Mouse (Mus musculus) embryonic fibroblast, embryonic 13.5 days (primary cell): ENCODE data around the gene Cstf2t. TPM values are rescaled to one million over a fixed set of nuclear protein-coding genes. Genes with fewer than 3 reads are reported as not detected.

ENCODE experiments used
- H3K27ac ChIP-seq: 2 replicates; pipeline ENCODE4 v1.5.1; 2012; ENCODE audit warnings: low read length, control low read depth, inconsistent platforms; ENCODE audit not compliant: insufficient read depth
- H3K4me1 ChIP-seq: 2 replicates; pipeline ENCODE4 v1.6.1; 2011; ENCODE audit warnings: low read length; ENCODE audit not compliant: control insufficient read depth, insufficient read depth
- H3K4me3 ChIP-seq: 2 replicates; pipeline ENCODE4 v1.5.1; 2011; ENCODE audit warnings: mild to moderate bottlenecking, control low read depth, low read length; ENCODE audit not compliant: insufficient read depth
- CTCF ChIP-seq: IDR thresholded peaks from 2 replicates; pipeline ENCODE4 v1.5.1; 2011; ENCODE audit warnings: mild to moderate bottlenecking, control low read depth, low read length, moderate library complexity, borderline replicate concordance; ENCODE audit not compliant: insufficient read depth
- POLR2A ChIP-seq: IDR thresholded peaks from 2 replicates; pipeline ENCODE4 v1.6.1; 2011; ENCODE audit warnings: low read depth, mild to moderate bottlenecking, control low read depth, low read length, moderate library complexity
- polyA plus RNA-seq: library from polyadenylated mRNA; stranded (reverse); fragments of >200 nt; gene quantifications from 2 replicates; pipeline ENCODE4 v1.2.4, GENCODE M21; 2011; ENCODE audit warnings: low read depth; ENCODE audit not compliant: missing spikeins, insufficient read length

Gene Cstf2t
- polyA plus RNA-seq, 1 experiment, result 28.4 TPM

GRCm38 (mm10) chr19:31078241-31078640 is 4.4 kb upstream of the Cstf2t start:
- H3K27ac ChIP-seq, result peak overlapping the region; percentile 16; the same call in 1 of the 2 replicates
- TF ChIP-seq CTCF, result no peak
- TF ChIP-seq POLR2A, result no peak
- H3K4me3 ChIP-seq, result no peak overlapping the region
- no peaks in the 10 kb centered on the region; the same call in 1 of the 2 replicates for H3K4me1 ChIP-seq

GRCm38 (mm10) chr19:31082226-31082625 is 411 bp upstream of the Cstf2t start:
- H3K4me1 ChIP-seq, result peaks cover 4% of the 10 kb centered on the region; the same call in 1 of the 2 replicates
- H3K27ac ChIP-seq, result no peak overlapping the region
- peak overlapping the region; percentile 29 for H3K4me3 ChIP-seq
- no peak for TF ChIP-seq POLR2A
- no peak for TF ChIP-seq CTCF

GRCm38 (mm10) chr19:31083761-31084160 is 1.1 kb downstream of the Cstf2t start:
- H3K4me1 ChIP-seq, result 0 out of 2 replicates have a peak, but pooled peaks cover 4% of the 10 kb centered on the region
- H3K27ac ChIP-seq, result no peak overlapping the region
- peak overlapping the region; percentile 55 for H3K4me3 ChIP-seq
- TF ChIP-seq POLR2A, result no peak
- TF ChIP-seq CTCF, result no peak

- H3K27ac ChIP-seq, result no peak overlapping the region
- TF ChIP-seq POLR2A (no peak), CTCF (no peak)
- H3K4me1 ChIP-seq, result no peaks in the 10 kb centered on the region
- no peak overlapping the region for H3K4me3 ChIP-seq
Observed at GRCm38 (mm10) chr19:31097857-31098256, 15.2 kb downstream of the Cstf2t start.

GRCm38 (mm10) chr19:31099369-31099768 is 16.7 kb downstream of the Cstf2t start:
- Histone ChIP-seq H3K4me1 (no peaks in the 10 kb centered on the region), H3K27ac (no peak overlapping the region), H3K4me3 (no peak overlapping the region)
- TF ChIP-seq CTCF, result no peak
- TF ChIP-seq POLR2A, result no peak

GRCm38 (mm10) chr19:31104764-31105163 is 22.1 kb downstream of the Cstf2t start:
- no peak for TF ChIP-seq CTCF
- no peak for TF ChIP-seq POLR2A
- Histone ChIP-seq H3K4me1 (no peaks in the 10 kb centered on the region), H3K27ac (no peak overlapping the region), H3K4me3 (no peak overlapping the region)

- TF ChIP-seq CTCF, result no peak
- no peak for TF ChIP-seq POLR2A
- Histone ChIP-seq H3K27ac (no peak overlapping the region), H3K4me3 (no peak overlapping the region), H3K4me1 (no peaks in the 10 kb centered on the region)
Observed at GRCm38 (mm10) chr19:31106036-31106435, 23.4 kb downstream of the Cstf2t start.

GRCm38 (mm10) chr19:31106835-31107554 is 24.4 kb downstream of the Cstf2t start:
- Histone ChIP-seq H3K27ac (no peak overlapping the region), H3K4me3 (no peak overlapping the region), H3K4me1 (no peaks in the 10 kb centered on the region)
- TF ChIP-seq CTCF (no peak), POLR2A (no peak)

GRCm38 (mm10) chr19:31114690-31115089 is 32.1 kb downstream of the Cstf2t start:
- peaks cover 6% of the 10 kb centered on the region; the same call in 1 of the 2 replicates for H3K4me1 ChIP-seq
- peak overlapping the region; percentile 49 for H3K27ac ChIP-seq
- TF ChIP-seq CTCF (no peak), POLR2A (no peak)
- H3K4me3 ChIP-seq, result no peak overlapping the region

- TF ChIP-seq CTCF (no peak), POLR2A (no peak)
- H3K4me3 ChIP-seq, result no peak overlapping the region
- no peaks in the 10 kb centered on the region for H3K4me1 ChIP-seq
- no peak overlapping the region for H3K27ac ChIP-seq
Observed at GRCm38 (mm10) chr19:31124628-31125027, 42.0 kb downstream of the Cstf2t start.
